Mouse (Mus musculus): Measurements from ENCODE around the gene Rhox3a. TPM values are rescaled to one million over a fixed set of nuclear protein-coding genes. Genes with fewer than 3 reads are reported as not detected.
"Not testable (repeated sequence)": the region's sequence is repeated elsewhere in the genome, so short reads cannot be mapped to it uniquely, and the experiment has no call there.

The Rhox3a gene
- total RNA-seq (2012; rRNA removed) = not detected in 2 replicates

GRCm38 (mm10) chrX:37249619-37250018, at the start of gene Rhox3a:
TSS of gene Rhox3a (plus strand) at chrX:37249919.
- H3K4me3 ChIP-seq (ENCODE audit: insufficient read depth in 1 of 2, low read depth in 1 of 2, low read length in 2 of 2, poor library complexity in 1 of 2, severe bottlenecking in 1 of 2); H3K4me1 ChIP-seq (ENCODE audit: control insufficient read depth in 2 of 2, insufficient read depth in 2 of 2, low read length in 2 of 2, poor library complexity in 1 of 2); in situ Hi-C loops (cut with MboI; ENCODE audit: low sequenced_read_pairs in 2 of 2, unreplicated experiment in 2 of 2); H3K27ac ChIP-seq (ENCODE audit: insufficient read depth, low read depth, low read length, poor library complexity, severe bottlenecking); DNase-seq (ENCODE audit: low read depth, low spot score); H3K36me3 ChIP-seq (ENCODE audit: control insufficient read depth, insufficient read depth, low read length, poor library complexity, severe bottlenecking); H3K9ac ChIP-seq (ENCODE audit: insufficient read depth, low read depth, low read length, poor library complexity, severe bottlenecking); H3K9me3 ChIP-seq (ENCODE audit: control insufficient read depth, insufficient read depth, low read depth, low read length): not testable (repeated sequence)

- Histone ChIP-seq H3K4me3 (ENCODE audit: insufficient read depth in 1 of 2, low read depth in 1 of 2, low read length in 2 of 2, poor library complexity in 1 of 2, severe bottlenecking in 1 of 2) (no peak within 1 kb of the TSS), H3K9ac (ENCODE audit: insufficient read depth, low read depth, low read length, poor library complexity, severe bottlenecking) (no peak within 1 kb of the TSS), H3K36me3 (ENCODE audit: control insufficient read depth, insufficient read depth, low read length, poor library complexity, severe bottlenecking) (no peaks in the 10 kb centered on the region), H3K27ac (ENCODE audit: insufficient read depth, low read depth, low read length, poor library complexity, severe bottlenecking) (no peak within 1 kb of the TSS), H3K4me1 (ENCODE audit: control insufficient read depth in 2 of 2, insufficient read depth in 2 of 2, low read length in 2 of 2, poor library complexity in 1 of 2) (no peaks in the 10 kb centered on the region), H3K9me3 (ENCODE audit: control insufficient read depth, insufficient read depth, low read depth, low read length) (no peaks in the 10 kb centered on the region)
- in situ Hi-C loops (cut with MboI; ENCODE audit: low sequenced_read_pairs in 2 of 2, unreplicated experiment in 2 of 2) = no loop called here
- TF ChIP-seq MAFK (IDR thresholded peaks at IDR 0.05; ENCODE audit: insufficient read depth, low read depth, low read length) = no peak
- TF ChIP-seq ZNF384 (IDR thresholded peaks at IDR 0.05; ENCODE audit: low read depth, low read length) = no peak
- no peak for TF ChIP-seq CHD2 (IDR thresholded peaks at IDR 0.05; ENCODE audit: low read depth, low read length)
- no peak for TF ChIP-seq HCFC1 (IDR thresholded peaks at IDR 0.05; ENCODE audit: borderline replicate concordance, insufficient read depth, low read length)
- TF ChIP-seq ZC3H11A (IDR thresholded peaks at IDR 0.05; ENCODE audit: borderline replicate concordance, low read depth, low read length) = no peak
- DNase-seq (ENCODE audit: low read depth, low spot score) = no peak
Measured at GRCm38 (mm10) chrX:37210941-37211340, 38.8 kb upstream of the Rhox3a start, which contains the start of gene Gm9. TSS of gene Gm9 (minus strand) at chrX:37211041.

GRCm38 (mm10) chrX:37222158-37222557, 27.6 kb upstream of the Rhox3a start, which contains the start of gene Rhox1:
TSS of gene Rhox1 (minus strand) at chrX:37222258.
- in situ Hi-C loops (cut with MboI; ENCODE audit: low sequenced_read_pairs in 2 of 2, unreplicated experiment in 2 of 2); H3K4me3 ChIP-seq (ENCODE audit: insufficient read depth in 1 of 2, low read depth in 1 of 2, low read length in 2 of 2, poor library complexity in 1 of 2, severe bottlenecking in 1 of 2); H3K4me1 ChIP-seq (ENCODE audit: control insufficient read depth in 2 of 2, insufficient read depth in 2 of 2, low read length in 2 of 2, poor library complexity in 1 of 2); H3K9ac ChIP-seq (ENCODE audit: insufficient read depth, low read depth, low read length, poor library complexity, severe bottlenecking); H3K27ac ChIP-seq (ENCODE audit: insufficient read depth, low read depth, low read length, poor library complexity, severe bottlenecking); DNase-seq (ENCODE audit: low read depth, low spot score); H3K36me3 ChIP-seq (ENCODE audit: control insufficient read depth, insufficient read depth, low read length, poor library complexity, severe bottlenecking); H3K9me3 ChIP-seq (ENCODE audit: control insufficient read depth, insufficient read depth, low read depth, low read length): not testable (repeated sequence)

- H3K4me1 ChIP-seq (ENCODE audit: control insufficient read depth in 2 of 2, insufficient read depth in 2 of 2, low read length in 2 of 2, poor library complexity in 1 of 2); in situ Hi-C loops (cut with MboI; ENCODE audit: low sequenced_read_pairs in 2 of 2, unreplicated experiment in 2 of 2): not testable (repeated sequence)
Measured at GRCm38 (mm10) chrX:37244676-37245075, 5.0 kb upstream of the Rhox3a start, which contains the start of gene Rhox2a. TSS of gene Rhox2a (plus strand) at chrX:37244976.

GRCm38 (mm10) chrX:37265038-37265437, 15.3 kb downstream of the Rhox3a start, which contains the start of gene Rhox4a:
TSS of gene Rhox4a (plus strand) at chrX:37265338.
- H3K36me3 ChIP-seq (ENCODE audit: control insufficient read depth, insufficient read depth, low read length, poor library complexity, severe bottlenecking); H3K4me1 ChIP-seq (ENCODE audit: control insufficient read depth in 2 of 2, insufficient read depth in 2 of 2, low read length in 2 of 2, poor library complexity in 1 of 2); DNase-seq (ENCODE audit: low read depth, low spot score); H3K4me3 ChIP-seq (ENCODE audit: insufficient read depth in 1 of 2, low read depth in 1 of 2, low read length in 2 of 2, poor library complexity in 1 of 2, severe bottlenecking in 1 of 2); H3K9ac ChIP-seq (ENCODE audit: insufficient read depth, low read depth, low read length, poor library complexity, severe bottlenecking); in situ Hi-C loops (cut with MboI; ENCODE audit: low sequenced_read_pairs in 2 of 2, unreplicated experiment in 2 of 2); H3K9me3 ChIP-seq (ENCODE audit: control insufficient read depth, insufficient read depth, low read depth, low read length); H3K27ac ChIP-seq (ENCODE audit: insufficient read depth, low read depth, low read length, poor library complexity, severe bottlenecking): not testable (repeated sequence)

More at GRCm38 (mm10) chrX:37244676-37245075, 5.0 kb upstream of the Rhox3a start, which contains the start of gene Rhox2a:
- not testable (repeated sequence) for H3K9me3 ChIP-seq (ENCODE audit: control insufficient read depth, insufficient read depth, low read depth, low read length); H3K4me3 ChIP-seq (ENCODE audit: insufficient read depth in 1 of 2, low read depth in 1 of 2, low read length in 2 of 2, poor library complexity in 1 of 2, severe bottlenecking in 1 of 2); H3K9ac ChIP-seq (ENCODE audit: insufficient read depth, low read depth, low read length, poor library complexity, severe bottlenecking); DNase-seq (ENCODE audit: low read depth, low spot score); H3K36me3 ChIP-seq (ENCODE audit: control insufficient read depth, insufficient read depth, low read length, poor library complexity, severe bottlenecking); H3K27ac ChIP-seq (ENCODE audit: insufficient read depth, low read depth, low read length, poor library complexity, severe bottlenecking)

Other genes with a start within 250 kb of the Rhox3a start
- not detected in 2 replicates for gene Sowahd, start 201.1 kb upstream of the Rhox3a start, total RNA-seq (2012; rRNA removed)
- gene Rpl39, start 164.5 kb upstream of the Rhox3a start, total RNA-seq (2012; rRNA removed) = 1,536 and 1,684 TPM in 2 replicates
- 15.0 and 18.8 TPM in 2 replicates for gene Upf3b, start 139.6 kb upstream of the Rhox3a start, total RNA-seq (2012; rRNA removed)
- gene Nkap, start 123.1 kb upstream of the Rhox3a start, total RNA-seq (2012; rRNA removed) = 8.2 and 10.9 TPM in 2 replicates
- gene Akap14, start 81.1 kb upstream of the Rhox3a start, total RNA-seq (2012; rRNA removed) = not detected in 2 replicates
- gene Ndufa1, start 58.8 kb upstream of the Rhox3a start, total RNA-seq (2012; rRNA removed) = 353 and 389 TPM in 2 replicates
- 5.6 and 6.3 TPM in 2 replicates for gene Rnf113a1, start 58.7 kb upstream of the Rhox3a start, total RNA-seq (2012; rRNA removed)
- gene Gm9, start 38.9 kb upstream of the Rhox3a start, total RNA-seq (2012; rRNA removed) = 2.3 and 2.9 TPM in 2 replicates
- 1.4 and 3.0 TPM in 2 replicates for gene Rhox1, start 27.7 kb upstream of the Rhox3a start, total RNA-seq (2012; rRNA removed)
- gene Rhox2a, start 4.9 kb upstream of the Rhox3a start, total RNA-seq (2012; rRNA removed) = 1.8 and 7.2 TPM in 2 replicates
- not detected in 2 replicates for gene Rhox4a, start 15.4 kb downstream of the Rhox3a start, total RNA-seq (2012; rRNA removed)
- gene Rhox3a2, start 130.1 kb downstream of the Rhox3a start, total RNA-seq (2012; rRNA removed) = not detected in 2 replicates
- 0.36 TPM in 1 of 2 replicates, not detected in the other for gene Rhox4a2, start 140.9 kb downstream of the Rhox3a start, total RNA-seq (2012; rRNA removed)
- gene Rhox2b, start 162.1 kb downstream of the Rhox3a start, total RNA-seq (2012; rRNA removed) = 0.69 and 2.1 TPM in 2 replicates
- 0.40 TPM in 1 of 2 replicates, not detected in the other for gene Rhox4b, start 182.6 kb downstream of the Rhox3a start, total RNA-seq (2012; rRNA removed)
- 0.48 and 0.49 TPM in 2 replicates for gene Rhox2c, start 203.8 kb downstream of the Rhox3a start, total RNA-seq (2012; rRNA removed)
- gene Rhox3c, start 208.7 kb downstream of the Rhox3a start, total RNA-seq (2012; rRNA removed) = not detected in 2 replicates
- 0.27 TPM in 1 of 2 replicates, not detected in the other for gene Rhox4c, start 230.4 kb downstream of the Rhox3a start, total RNA-seq (2012; rRNA removed)
- 0.31 TPM in 1 of 2 replicates, not detected in the other for gene Rhox2d, start 243.5 kb downstream of the Rhox3a start, total RNA-seq (2012; rRNA removed)